Mouse (Mus musculus) megakaryocyte-erythroid progenitor cell, adult 5-6 weeks (primary cell): ENCODE data around the gene Hes2. TPM values are rescaled to one million over a fixed set of nuclear protein-coding genes. Genes with fewer than 3 reads are reported as not detected.
A peak's percentile ranks its signal among the peaks of the same experiment; 100 is the strongest.

Experiments used
- ATAC-seq: replicated peaks from 2 replicates; pipeline ENCODE4 v1.8.0; 2016; ENCODE audit warnings: mild to moderate bottlenecking, inconsistent platforms; ENCODE audit not compliant: severe bottlenecking, poor library complexity, low FRiP score, low TSS enrichment
- total RNA-seq, 2 experiments: library from RNA; stranded (forward) in 1 of 2; stranded (reverse) in 1 of 2; fragments of 200-1000, 215-1000 nt in 1 of 2; fragments of >200 nt in 1 of 2; fragmentation: Nextera tagmentation in 1 of 2; gene quantifications; 2 replicates each; pipeline ENCODE4 v1.2.3; 2014 to 2017

Hes2 gene
- total RNA-seq, 2 experiments from 2014 or later: 0.35 TPM; not detected in 1

DNA sequence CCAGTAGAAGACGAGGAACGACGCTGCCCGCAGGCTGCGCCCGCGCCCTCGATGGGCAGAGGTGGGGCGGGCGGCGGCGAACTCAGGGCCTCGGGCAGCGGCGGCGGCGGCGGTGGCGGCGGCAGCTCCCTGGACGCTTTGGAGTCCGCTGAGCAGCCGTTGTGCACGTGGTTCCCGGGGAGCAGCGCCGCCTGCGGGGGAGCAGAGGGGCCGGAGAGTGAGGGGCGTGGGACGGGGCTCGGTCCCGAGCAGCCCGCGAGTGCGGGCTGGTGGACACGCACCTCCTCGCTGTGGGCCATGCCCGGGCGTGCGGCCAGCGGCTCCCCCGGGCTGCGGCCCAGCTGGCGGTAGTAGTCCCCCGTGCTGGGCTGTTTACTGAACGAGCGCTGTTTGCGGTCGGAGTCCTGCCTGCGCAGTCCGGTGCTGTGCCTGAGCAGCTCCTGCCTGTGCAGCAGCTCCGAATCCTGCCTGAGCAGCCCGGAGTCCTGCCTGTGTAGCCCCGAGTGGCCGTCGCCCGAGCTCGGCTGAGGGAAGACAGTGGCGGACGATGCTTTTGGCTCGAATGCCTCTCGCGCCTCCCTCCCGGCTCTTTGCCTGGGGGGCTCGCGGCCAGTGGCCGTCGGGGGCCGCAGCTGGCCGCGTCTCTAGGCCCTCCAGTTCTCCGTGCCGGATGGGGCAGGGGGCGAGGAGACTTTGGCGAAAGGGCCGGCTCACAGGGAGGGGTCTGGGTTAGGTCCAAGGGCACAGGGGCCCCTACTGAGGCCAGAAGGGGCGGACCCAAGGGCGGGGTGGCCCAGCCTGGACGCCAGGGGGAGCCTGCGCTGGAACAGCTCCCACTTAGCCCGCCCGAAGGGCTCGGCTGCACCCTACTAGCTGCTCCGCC, 27.7 kb upstream of the Hes2 start:
- ATAC-seq: peak; percentile 60

DNA sequence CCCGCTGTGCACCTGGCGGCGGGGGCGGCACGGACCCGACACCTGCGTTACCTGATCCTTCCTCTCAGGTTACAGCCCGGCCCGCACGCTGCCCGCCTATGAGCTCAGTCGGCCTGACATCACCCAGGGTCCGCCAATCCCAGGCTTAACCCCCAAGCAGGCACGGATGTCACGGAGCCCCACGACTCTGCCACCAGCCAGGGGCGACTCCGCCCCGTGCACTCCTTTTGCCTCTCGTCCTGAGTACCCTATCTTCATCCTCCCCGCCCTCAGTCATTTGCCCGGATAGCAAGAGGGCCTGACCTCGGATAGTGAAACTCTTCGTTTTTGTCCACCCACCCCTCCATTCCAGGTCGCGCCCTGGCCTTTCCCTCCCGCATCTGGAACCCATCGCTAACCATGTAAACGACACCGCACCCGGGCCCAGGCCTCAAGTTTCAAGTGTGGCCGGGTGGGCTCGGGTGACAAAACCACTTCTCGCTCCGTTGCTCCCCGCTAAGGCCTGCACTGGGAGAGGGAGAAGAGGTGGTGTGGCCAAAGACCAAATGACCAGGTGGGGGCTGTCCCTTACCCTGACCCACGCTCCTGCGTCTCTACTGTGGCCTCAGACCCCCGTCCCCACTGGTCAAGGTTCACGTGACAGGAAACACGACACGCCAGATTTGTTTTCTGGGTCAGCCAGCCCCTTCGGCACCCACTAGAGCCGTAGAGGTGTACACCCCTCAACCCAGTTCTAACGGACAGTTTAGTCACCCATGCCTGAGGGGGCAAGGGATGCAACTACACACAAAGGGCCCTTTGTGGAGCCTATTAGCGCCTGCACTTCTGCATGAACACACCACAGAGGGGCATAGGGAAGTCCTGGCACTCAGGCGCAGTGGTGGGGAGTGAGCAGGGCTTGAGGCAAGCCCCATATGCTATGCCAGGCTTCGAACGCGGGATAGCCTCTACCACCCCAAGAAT, 26.6 kb upstream of the Hes2 start:
- no peak for ATAC-seq

DNA sequence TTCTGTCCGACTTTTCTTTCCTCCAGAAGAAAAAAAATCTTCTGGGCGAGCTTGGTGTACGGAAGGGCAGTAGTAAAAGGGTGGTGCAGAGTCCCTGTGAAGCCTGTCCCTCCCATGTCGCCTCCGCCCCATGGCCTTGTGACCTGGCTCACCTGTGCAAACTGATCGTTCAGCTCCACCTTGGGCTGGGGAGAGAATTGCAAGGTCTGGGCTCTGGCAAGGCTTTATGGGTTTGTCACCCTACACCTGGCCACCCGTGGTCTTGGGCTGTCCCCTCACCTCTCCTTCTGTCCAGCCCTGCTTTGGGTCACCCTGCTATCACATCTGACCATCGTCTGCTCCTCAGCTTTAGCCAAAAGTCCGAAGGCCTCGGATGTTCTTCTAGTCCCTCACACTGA, 25.9 kb upstream of the Hes2 start:
- ATAC-seq: no peak

DNA sequence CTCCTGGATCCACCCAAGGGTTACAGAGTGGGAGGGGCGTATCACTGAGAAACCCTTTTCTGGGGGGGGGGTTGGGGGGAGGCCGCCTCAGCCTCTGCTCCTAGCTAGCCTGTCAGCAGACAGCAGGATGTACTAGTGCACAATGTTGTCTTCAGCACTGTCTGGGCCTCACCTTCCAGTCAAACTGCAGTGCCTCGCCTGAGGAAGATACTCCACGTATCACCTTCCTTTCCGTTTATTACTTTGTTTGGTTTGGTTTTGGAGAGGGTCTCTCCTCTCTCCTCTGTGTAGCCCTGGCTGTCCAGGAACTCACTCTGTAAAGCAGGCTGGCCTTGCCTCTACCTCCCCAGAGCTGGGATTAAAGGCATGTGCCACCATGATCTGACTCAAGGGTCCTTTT, 25.5 kb upstream of the Hes2 start:
- no peak for ATAC-seq

DNA sequence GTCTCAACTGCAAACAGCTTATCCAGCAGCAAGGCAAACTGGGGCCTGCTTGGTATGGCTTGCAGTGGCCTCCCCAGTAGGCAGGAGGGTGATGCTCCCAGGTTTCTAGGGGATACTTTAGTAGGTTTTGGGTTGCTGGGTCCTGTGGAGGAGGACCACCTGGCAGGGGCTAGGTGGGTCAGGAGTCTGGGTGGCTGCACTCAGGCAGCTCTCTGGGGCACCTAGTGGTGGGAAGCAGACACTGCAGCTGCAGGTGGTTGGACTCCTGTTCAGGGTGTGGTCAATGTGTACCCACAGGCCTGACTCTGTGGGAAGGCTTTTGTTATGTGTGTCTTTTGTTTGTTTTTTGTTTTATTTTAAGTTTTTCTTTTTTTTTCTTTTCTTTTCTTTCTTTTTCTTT, 24.2 kb upstream of the Hes2 start:
- peak; percentile 51 for ATAC-seq

DNA sequence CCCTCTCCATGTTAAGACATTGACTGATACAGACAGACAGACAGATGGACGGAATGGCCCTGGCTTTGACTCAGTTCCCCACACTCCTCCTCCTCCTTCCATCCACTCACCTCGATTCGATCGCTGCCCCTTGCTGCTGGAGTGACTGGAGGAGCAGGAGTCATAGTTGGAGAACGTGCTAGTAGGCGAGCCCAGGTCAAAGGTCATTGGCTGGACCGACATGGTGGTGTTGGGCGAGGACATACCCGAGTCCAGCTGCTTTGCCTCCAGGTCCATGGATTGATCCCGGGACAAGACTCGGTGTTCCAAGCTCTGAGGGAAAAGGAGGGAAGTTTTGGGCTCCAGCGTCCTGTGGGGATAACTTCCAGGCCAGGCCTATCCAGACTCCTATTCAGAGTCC, 23.3 kb upstream of the Hes2 start:
- ATAC-seq: no peak

DNA sequence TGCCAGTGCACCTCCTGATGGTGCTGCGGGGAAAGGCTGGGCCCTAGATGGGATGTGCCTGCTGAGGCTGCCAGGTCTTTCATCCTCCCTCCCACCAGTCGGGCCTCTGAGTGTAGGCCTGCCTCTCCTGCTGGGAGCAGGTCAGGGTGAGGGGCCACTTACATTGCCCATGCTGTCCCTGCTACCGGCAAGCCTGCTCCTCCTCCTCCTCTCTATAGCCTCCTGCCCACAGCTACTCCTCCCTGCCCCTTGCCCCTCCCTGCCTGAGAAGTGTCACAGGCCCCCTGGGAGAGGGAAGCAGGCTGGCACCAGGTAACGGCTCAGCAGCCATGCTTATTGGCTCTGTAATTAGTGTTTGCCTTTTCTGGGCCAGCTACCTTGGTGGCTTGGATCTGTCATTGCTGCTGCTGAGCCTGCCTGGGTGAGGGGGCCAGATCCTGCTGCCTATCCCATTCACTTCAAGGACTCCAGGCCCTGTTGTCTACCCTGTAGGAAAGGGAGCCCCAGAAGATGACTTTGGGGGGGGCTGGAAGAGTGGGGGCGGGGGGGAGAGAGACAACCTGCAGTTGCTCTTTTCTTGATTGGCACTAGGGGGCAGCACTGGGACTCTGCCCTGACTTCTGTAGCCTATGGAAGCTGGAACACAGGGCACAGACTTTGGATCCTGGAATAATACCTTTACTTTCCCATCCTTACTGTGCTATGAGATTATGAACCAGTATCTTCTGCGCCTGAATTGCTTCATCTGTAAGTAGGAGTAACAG, 22.4 kb upstream of the Hes2 start:
- ATAC-seq: no peak

DNA sequence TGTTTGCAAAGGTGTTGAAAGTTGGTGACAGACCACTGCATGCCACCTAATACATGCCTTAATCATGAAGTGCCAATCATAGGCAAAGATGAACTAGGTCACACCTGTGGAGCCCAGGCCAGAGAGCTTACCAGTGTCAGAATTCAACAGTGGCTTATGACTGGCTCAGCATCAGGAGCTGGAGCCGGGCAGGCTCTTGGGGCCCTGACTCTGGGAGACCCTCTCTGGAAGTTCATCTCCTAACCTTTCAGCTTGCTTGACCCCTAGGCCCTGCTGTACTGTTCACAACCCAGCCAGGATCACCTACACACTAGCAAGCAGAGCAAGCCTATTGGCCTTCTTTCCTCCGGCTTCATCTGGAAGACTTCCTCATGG, 21.8 kb upstream of the Hes2 start:
- ATAC-seq: no peak

DNA sequence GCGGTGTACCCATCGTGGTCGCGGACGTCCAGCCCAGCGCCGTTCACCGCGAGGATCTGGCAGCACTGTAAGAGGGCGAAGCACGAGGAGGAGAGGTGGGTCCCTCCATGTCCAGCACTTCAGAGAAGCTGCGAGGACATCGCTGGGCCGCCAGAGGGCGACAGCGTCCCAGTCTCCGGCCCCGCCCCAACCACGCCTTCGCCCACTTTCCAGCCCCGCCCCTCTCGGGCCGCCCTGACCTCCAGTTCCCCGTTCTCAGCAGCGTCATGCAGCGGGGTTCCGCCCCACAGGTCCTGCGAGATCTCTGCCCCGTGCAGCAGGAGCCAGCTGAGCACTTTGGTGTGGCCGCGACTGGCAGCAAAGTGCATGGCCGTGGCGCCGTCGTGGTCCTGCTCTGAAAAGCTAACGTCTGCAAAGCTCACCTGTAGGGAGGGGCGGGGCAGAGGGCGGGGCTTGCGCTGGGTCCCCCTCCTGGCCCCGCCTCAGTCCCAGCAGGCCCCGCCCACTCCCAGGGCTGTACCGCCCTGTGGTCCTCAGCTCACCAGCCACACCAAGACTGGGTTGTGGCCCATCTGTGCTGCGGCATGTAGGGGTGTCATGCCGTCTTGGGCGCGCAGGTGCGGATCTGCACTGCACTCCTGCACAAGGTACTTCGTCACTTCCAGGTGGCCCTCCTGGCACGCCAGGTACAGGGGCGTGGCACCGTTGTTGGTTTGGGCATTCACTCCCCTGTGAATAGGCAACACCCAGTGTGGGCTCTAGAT, 20.0 kb upstream of the Hes2 start:
- ATAC-seq: peak; percentile 83

DNA sequence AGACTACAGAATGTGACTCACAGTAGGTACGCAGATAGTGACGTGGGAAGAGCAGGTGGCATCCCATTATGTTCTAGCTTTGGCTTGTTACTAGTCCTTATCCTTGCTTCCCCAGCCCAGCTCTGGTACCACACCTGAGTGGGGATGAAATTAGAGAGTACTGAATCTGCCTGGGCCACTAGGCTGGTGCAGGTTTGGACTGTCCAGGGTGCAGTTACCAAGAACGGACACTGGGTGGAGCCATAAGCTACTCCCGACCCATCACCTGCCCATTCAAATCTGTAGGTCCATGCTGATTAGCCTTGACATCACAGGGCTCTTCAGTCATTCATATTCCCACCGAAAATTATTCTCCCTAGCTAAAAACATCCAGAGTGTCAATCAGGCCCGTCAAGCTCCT, 18.2 kb upstream of the Hes2 start:
- ATAC-seq: peak; percentile 41; the same call in 1 of the 2 replicates

DNA sequence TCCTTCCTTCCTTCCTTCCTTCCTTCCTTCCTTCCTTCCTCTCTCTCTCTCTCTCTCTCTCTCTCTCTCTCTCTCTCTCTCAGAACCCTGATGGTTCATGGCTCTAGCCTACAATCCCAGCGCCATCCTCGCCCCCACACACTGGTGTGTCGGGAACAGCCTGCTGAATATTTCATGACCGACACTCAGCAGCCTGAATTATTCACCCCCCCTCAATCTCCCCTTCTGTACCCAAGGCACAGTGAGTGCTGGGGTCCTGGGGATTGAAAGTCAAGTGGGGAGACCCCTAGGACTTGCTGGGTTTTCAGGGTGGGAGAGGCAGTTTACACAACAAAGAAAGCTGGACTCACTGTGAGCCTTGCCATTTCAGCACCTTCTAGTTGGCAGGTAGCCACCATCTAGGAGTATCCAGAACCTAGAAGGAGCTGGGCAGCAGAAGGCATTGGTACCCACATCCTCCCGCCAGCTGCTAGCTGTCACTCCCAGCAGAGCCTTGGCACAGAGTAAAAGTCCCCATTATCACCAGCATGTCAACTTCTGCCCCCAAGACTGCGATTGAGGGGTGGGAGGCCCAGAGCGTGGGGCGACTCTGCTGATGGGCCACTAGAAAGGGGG, 17.0 kb upstream of the Hes2 start:
- ATAC-seq: no peak

DNA sequence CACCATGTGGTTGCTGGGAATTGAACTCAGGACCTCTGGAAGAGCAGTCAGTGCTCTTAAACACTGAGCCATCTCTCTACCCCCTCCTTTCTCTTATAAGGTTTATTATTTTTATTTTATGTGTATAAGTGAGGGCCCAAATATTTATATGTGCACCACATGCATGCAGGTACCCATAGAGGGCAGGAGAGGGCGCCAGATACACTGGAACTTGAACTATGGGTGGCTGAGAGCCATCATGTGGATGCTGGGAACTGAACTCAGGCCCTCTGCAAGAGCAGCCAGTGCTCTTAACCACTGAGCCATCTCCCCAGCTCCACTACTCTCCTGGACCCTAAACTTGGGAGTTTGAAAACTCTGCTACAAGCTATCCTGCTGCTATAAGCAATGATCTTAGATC, 15.0 kb upstream of the Hes2 start:
- no peak for ATAC-seq

DNA sequence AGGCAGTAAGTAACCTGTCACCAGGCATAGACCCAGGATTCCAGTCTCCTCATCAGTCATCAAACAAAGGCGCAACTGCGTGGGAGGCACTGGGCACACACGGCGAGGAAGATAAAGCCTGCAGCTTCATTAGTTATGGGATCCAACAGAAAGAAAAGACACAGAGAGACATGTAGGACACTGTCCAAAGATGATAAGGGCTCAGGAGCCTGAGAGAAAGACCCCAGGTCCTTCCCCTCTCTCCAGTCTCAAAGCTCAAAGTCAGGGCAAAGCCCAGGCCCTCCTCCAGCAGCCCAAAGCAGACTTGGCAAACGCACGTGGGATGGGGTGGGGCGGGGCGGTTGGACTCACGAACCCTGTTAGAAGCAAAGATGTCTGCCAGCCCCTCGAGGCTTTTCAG, 13.2 kb upstream of the Hes2 start:
- no peak for ATAC-seq

DNA sequence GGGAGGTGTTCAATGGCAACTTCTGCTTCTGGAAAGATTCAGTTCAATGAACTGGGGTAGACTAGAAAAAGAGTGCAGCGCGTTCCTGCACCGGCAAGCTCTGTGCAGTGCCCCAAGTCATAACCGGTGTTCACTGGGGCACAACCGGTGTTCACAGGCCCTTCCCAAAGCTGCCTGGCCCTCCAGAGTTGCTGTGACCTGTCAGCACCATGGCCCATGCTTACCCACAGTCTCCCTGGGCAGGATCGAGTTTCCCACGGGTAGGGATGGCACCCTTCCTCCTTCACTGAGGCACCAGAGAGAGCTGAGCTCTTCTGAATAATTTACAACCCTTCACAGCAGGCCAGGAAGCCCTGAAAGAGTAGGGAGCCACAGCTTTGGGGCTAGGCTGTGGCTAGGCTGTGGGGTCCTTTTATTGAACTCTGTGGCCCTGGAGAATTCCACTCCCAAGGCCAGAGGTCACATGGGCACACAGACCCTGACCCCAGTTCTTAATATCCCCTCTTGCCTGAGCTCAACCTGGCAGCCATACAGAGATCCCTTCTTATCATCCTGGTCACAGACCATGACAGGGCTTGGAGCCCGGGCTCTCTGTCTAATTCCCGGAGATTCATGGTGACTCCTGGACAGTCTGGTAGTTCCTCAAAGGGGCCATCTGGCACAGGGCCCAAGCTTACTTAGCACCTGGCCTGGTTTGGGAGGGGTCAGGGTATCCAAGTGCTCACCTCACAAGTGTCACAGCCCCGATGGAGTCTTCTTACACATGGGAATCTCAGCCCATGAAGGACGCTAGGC, 12.4 kb upstream of the Hes2 start:
- ATAC-seq: no peak

DNA sequence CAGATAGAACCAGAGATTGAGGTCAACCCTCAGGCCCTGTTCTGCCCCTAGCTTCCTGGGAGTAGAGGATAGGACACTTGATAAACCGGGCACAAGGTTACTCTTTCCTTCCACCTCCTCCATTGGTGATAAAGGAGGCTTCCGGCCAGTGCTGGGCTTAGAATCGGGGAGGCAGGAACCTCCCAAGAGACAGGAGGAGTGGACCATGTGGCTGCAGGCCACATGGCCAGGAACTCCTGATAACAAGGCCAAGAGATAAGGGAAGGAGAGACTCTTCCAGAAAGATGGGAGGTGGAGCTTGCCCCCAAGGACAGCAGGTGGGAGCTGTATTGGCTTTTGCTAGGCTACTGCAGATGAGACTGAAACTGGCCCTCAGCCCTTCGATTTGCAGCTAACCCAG, 8.1 kb upstream of the Hes2 start:
- no peak for ATAC-seq

DNA sequence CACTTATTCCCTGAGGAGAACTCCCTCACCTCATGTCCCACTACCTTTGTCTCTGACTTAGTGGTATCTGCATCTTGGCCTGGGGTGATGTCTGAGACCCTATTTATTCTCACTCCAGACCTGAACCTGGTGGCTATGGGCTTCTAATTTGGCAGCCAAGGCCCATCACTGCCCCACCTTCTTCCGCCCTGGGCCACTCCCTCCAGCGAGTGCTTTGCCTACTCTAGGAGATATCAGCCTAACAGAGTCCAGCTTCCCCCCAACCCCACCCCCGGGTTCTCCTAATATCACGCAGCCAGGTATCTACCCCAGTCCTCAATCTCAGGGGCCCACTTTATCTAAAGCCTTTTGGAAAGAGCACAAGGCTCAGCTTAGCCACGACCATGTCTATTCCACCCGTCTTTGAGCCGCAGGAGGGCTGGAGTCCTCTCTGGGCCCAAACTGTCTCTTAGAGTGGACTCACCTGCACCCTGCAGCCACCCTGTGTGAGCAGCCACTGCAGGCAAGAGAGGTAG, 7.2 kb upstream of the Hes2 start:
- ATAC-seq: peak; percentile 23; the same call in 1 of the 2 replicates

DNA sequence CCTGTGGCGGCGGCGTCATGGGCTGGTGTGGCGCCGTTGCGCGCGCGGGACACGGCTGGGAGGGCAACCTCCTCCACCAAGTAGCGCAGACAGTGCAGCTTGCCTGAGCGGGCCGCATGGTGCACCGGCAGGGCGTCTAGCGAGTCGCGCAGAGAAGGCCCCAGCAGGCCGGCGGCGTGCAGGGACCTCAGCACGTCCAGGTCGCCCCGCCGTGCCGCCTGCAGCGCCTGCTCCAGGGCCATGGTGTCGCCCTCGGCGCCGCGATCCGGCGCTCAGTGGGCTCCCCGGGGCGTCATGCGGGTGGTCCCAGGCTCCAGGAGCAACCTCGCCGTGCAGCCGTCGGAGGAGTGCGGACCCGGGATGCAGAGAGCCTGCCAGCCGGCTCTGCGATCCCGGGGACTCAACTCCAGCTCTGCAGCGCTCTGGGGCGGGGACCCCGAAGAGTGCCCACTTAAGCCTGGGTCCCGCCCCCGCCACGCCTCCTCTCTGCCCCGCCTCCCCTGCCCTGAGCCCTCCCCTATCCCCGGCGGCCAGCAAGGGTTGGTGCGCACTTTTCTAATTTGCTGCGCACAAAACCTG, 6.6 kb upstream of the Hes2 start, which contains the start of gene Espn:
Gene Espn (minus strand): TSS at position 406 of the 579 bp plus-strand sequence.
- peak; percentile 59 for ATAC-seq
